Mouse (Mus musculus): ENCODE results near the gene Exosc1. TPM values are rescaled to one million over a fixed set of nuclear protein-coding genes. Genes with fewer than 3 reads are reported as not detected.
A peak's percentile ranks its signal among the peaks of the same experiment; 100 is the strongest.

Exosc1 gene
- polyA plus RNA-seq, 1 experiment from 2014 or later: 64.0 TPM

- ATAC-seq (ENCODE audit: low FRiP score) (no peak), DNase-seq (ENCODE audit: low spot score) (no peak)
- Histone ChIP-seq H3K36me3 (replicated peaks; ENCODE audit: control insufficient read depth, insufficient read depth) (no peaks in the 10 kb centered on the region), H3K4me2 (replicated peaks) (no peak overlapping the region), H3K9me3 (ENCODE audit: control insufficient read depth, low read length) (no peaks in the 10 kb centered on the region), H3K4me1 (replicated peaks; ENCODE audit: control insufficient read depth, insufficient read depth, low read length) (no peaks in the 10 kb centered on the region), H3K27me3 (ENCODE audit: control insufficient read depth, insufficient read depth, low read length) (no peaks in the 10 kb centered on the region), H3K9ac (no peak overlapping the region), H3K4me3 (replicated peaks; ENCODE audit: low read length) (no peak overlapping the region), H3K27ac (no peak overlapping the region)
- 75% methylated on average over 6 of the region's 6 CpGs for WGBS
These were observed 26.7 kb downstream of the Exosc1 start for GRCm38 (mm10) chr19:41906311-41907078.

GRCm38 (mm10) chr19:41905246-41905645 is 28.0 kb downstream of the Exosc1 start:
- Histone ChIP-seq H3K36me3 (replicated peaks; ENCODE audit: control insufficient read depth, insufficient read depth) (no peaks in the 10 kb centered on the region), H3K27ac (no peak overlapping the region), H3K4me3 (replicated peaks; ENCODE audit: low read length) (no peak overlapping the region), H3K4me2 (replicated peaks) (no peak overlapping the region), H3K9me3 (ENCODE audit: control insufficient read depth, low read length) (no peaks in the 10 kb centered on the region), H3K9ac (no peak overlapping the region), H3K27me3 (ENCODE audit: control insufficient read depth, insufficient read depth, low read length) (no peaks in the 10 kb centered on the region), H3K4me1 (replicated peaks; ENCODE audit: control insufficient read depth, insufficient read depth, low read length) (no peaks in the 10 kb centered on the region)
- DNase-seq (ENCODE audit: low spot score) (no peak), ATAC-seq (ENCODE audit: low FRiP score) (no peak)
- WGBS: 83% methylated on average over 2 of the region's 2 CpGs

GRCm38 (mm10) chr19:41902848-41903593 is 30.2 kb downstream of the Exosc1 start:
- H3K36me3 ChIP-seq (replicated peaks; ENCODE audit: control insufficient read depth, insufficient read depth): no peaks in the 10 kb centered on the region
- no peak overlapping the region for H3K9ac ChIP-seq
- no peak overlapping the region for H3K4me2 ChIP-seq (replicated peaks)
- no peaks in the 10 kb centered on the region for H3K4me1 ChIP-seq (replicated peaks; ENCODE audit: control insufficient read depth, insufficient read depth, low read length)
- 91% methylated on average over 10 of the region's 10 CpGs for WGBS
- no peaks in the 10 kb centered on the region for H3K9me3 ChIP-seq (ENCODE audit: control insufficient read depth, low read length)
- no peak overlapping the region for H3K27ac ChIP-seq
- no peaks in the 10 kb centered on the region for H3K27me3 ChIP-seq (ENCODE audit: control insufficient read depth, insufficient read depth, low read length)
- no peak for ATAC-seq (ENCODE audit: low FRiP score)
- DNase-seq (ENCODE audit: low spot score): no peak
- H3K4me3 ChIP-seq (replicated peaks; ENCODE audit: low read length): no peak overlapping the region

GRCm38 (mm10) chr19:41901696-41902095 is 31.5 kb downstream of the Exosc1 start:
- H3K4me1 ChIP-seq (replicated peaks; ENCODE audit: control insufficient read depth, insufficient read depth, low read length): peaks cover 3% of the 10 kb centered on the region; the same call in 1 of the 2 replicates
- H3K36me3 ChIP-seq (replicated peaks; ENCODE audit: control insufficient read depth, insufficient read depth): no peaks in the 10 kb centered on the region
- no peak overlapping the region for H3K4me2 ChIP-seq (replicated peaks)
- no peak overlapping the region for H3K27ac ChIP-seq
- H3K4me3 ChIP-seq (replicated peaks; ENCODE audit: low read length): no peak overlapping the region
- ATAC-seq (ENCODE audit: low FRiP score) (no peak), DNase-seq (ENCODE audit: low spot score) (no peak)
- no peak overlapping the region for H3K9ac ChIP-seq
- no peaks in the 10 kb centered on the region for H3K9me3 ChIP-seq (ENCODE audit: control insufficient read depth, low read length)
- WGBS: 51% methylated on average over 2 of the region's 2 CpGs
- no peaks in the 10 kb centered on the region for H3K27me3 ChIP-seq (ENCODE audit: control insufficient read depth, insufficient read depth, low read length)

GRCm38 (mm10) chr19:41900495-41901090 is 32.6 kb downstream of the Exosc1 start:
- H3K27ac ChIP-seq: no peak overlapping the region
- H3K4me3 ChIP-seq (replicated peaks; ENCODE audit: low read length): no peak overlapping the region
- 88% methylated on average over 8 of the region's 8 CpGs for WGBS
- no peak for DNase-seq (ENCODE audit: low spot score)
- peaks cover 6% of the 10 kb centered on the region; the same call in 1 of the 2 replicates for H3K4me1 ChIP-seq (replicated peaks; ENCODE audit: control insufficient read depth, insufficient read depth, low read length)
- H3K9ac ChIP-seq: no peak overlapping the region
- H3K36me3 ChIP-seq (replicated peaks; ENCODE audit: control insufficient read depth, insufficient read depth): no peaks in the 10 kb centered on the region
- H3K27me3 ChIP-seq (ENCODE audit: control insufficient read depth, insufficient read depth, low read length): no peaks in the 10 kb centered on the region
- no peak overlapping the region for H3K4me2 ChIP-seq (replicated peaks)
- H3K9me3 ChIP-seq (ENCODE audit: control insufficient read depth, low read length): no peaks in the 10 kb centered on the region
- no peak for ATAC-seq (ENCODE audit: low FRiP score)

GRCm38 (mm10) chr19:41898860-41899259 is 34.4 kb downstream of the Exosc1 start:
- WGBS: 51% methylated on average over 4 of the region's 4 CpGs
- no peak overlapping the region for H3K9ac ChIP-seq

GRCm38 (mm10) chr19:41896319-41896711 is 36.9 kb downstream of the Exosc1 start:
- peak overlapping the region; percentile 53 for H3K9ac ChIP-seq
- WGBS: 17% methylated on average over 18 of the region's 18 CpGs
- no peak overlapping the region for H3K27ac ChIP-seq
- no peak for DNase-seq (ENCODE audit: low spot score)
- peaks cover 8% of the 10 kb centered on the region for H3K36me3 ChIP-seq (replicated peaks; ENCODE audit: control insufficient read depth, insufficient read depth)
- peak overlapping the region; percentile 90 for H3K4me2 ChIP-seq (replicated peaks)
- peak; percentile 25; the same call in 1 of the 2 replicates for ATAC-seq (ENCODE audit: low FRiP score)
- peaks cover 17% of the 10 kb centered on the region for H3K4me1 ChIP-seq (replicated peaks; ENCODE audit: control insufficient read depth, insufficient read depth, low read length)
- peak overlapping the region; percentile 76 for H3K4me3 ChIP-seq (replicated peaks; ENCODE audit: low read length)
- H3K9me3 ChIP-seq (ENCODE audit: control insufficient read depth, low read length): no peaks in the 10 kb centered on the region
- no peaks in the 10 kb centered on the region for H3K27me3 ChIP-seq (ENCODE audit: control insufficient read depth, insufficient read depth, low read length)

More at GRCm38 (mm10) chr19:41898860-41899259, 34.4 kb downstream of the Exosc1 start:
- ATAC-seq (ENCODE audit: low FRiP score): no peak
- Histone ChIP-seq H3K4me1 (replicated peaks; ENCODE audit: control insufficient read depth, insufficient read depth, low read length) (peaks cover 17% of the 10 kb centered on the region), H3K27me3 (ENCODE audit: control insufficient read depth, insufficient read depth, low read length) (no peaks in the 10 kb centered on the region), H3K9me3 (ENCODE audit: control insufficient read depth, low read length) (no peaks in the 10 kb centered on the region), H3K4me2 (replicated peaks) (no peak overlapping the region), H3K27ac (no peak overlapping the region), H3K36me3 (replicated peaks; ENCODE audit: control insufficient read depth, insufficient read depth) (no peaks in the 10 kb centered on the region), H3K4me3 (replicated peaks; ENCODE audit: low read length) (no peak overlapping the region)
- DNase-seq (ENCODE audit: low spot score): peak; percentile 57

GRCm38 (mm10) chr19:41895460-41896318 is 37.5 kb downstream of the Exosc1 start, which contains the start of gene Rrp12:
Gene Rrp12, minus strand, starts transcription at chr19:41896173.
- H3K4me1 ChIP-seq (replicated peaks; ENCODE audit: control insufficient read depth, insufficient read depth, low read length): peaks cover 17% of the 10 kb centered on the region
- H3K9me3 ChIP-seq (ENCODE audit: control insufficient read depth, low read length): no peaks in the 10 kb centered on the region
- 1% methylated on average over 46 of the region's 46 CpGs for WGBS
- ATAC-seq (ENCODE audit: low FRiP score) (peak; percentile 96), DNase-seq (ENCODE audit: low spot score) (peak; percentile 98)
- peak within 1 kb of the TSS; percentile 90 for H3K4me2 ChIP-seq (replicated peaks)
- peak within 1 kb of the TSS; percentile 76 for H3K4me3 ChIP-seq (replicated peaks; ENCODE audit: low read length)
- H3K36me3 ChIP-seq (replicated peaks; ENCODE audit: control insufficient read depth, insufficient read depth): peaks cover 14% of the 10 kb centered on the region
- H3K27ac ChIP-seq: peak within 1 kb of the TSS; percentile 29; the same call in 1 of the 2 replicates
- peak within 1 kb of the TSS; percentile 62 for H3K9ac ChIP-seq
- H3K27me3 ChIP-seq (ENCODE audit: control insufficient read depth, insufficient read depth, low read length): no peaks in the 10 kb centered on the region

Measured in hindbrain, embryonic 14.5 days (tissue).